Mouse (Mus musculus) stomach, embryonic 16.5 days (tissue): ENCODE results near the gene Gm15557. TPM values are rescaled to one million over a fixed set of nuclear protein-coding genes. Genes with fewer than 3 reads are reported as not detected.
A peak's percentile ranks its signal among the peaks of the same experiment; 100 is the strongest.

ENCODE experiments used
- ATAC-seq: fragments of 200-750 bp; cut with Nextera tagmentation; 2 replicates; pipeline ENCODE4 v1.8.0; 2017; ENCODE audit warnings: moderate number of reproducible peaks, moderate TSS enrichment; ENCODE audit not compliant: insufficient read depth, low FRiP score
- H3K27ac ChIP-seq: fragments of 300-500 bp; sonication (generic); 2 replicates; pipeline ENCODE4 v1.5.1; 2014; ENCODE audit warnings: low read length
- H3K27me3 ChIP-seq: fragments of 300-500 bp; sonication (generic); 2 replicates; pipeline ENCODE4 v1.6.1; 2014; ENCODE audit warnings: low read length, control low read depth, mixed read lengths; ENCODE audit not compliant: control insufficient read depth, insufficient read depth
- H3K36me3 ChIP-seq: fragments of 300-500 bp; sonication (generic); 2 replicates; pipeline ENCODE4 v1.6.1; 2014; ENCODE audit warnings: low read length; ENCODE audit not compliant: control insufficient read depth, insufficient read depth
- H3K4me1 ChIP-seq: fragments of 300-500 bp; sonication (generic); 2 replicates; pipeline ENCODE4 v1.6.1; 2014; ENCODE audit warnings: low read length, control low read depth, mixed read lengths; ENCODE audit not compliant: control insufficient read depth, insufficient read depth
- H3K4me2 ChIP-seq: fragments of 300-500 bp; sonication (generic); 2 replicates; pipeline ENCODE4 v1.6.1; 2014; ENCODE audit warnings: low read depth, low read length, mixed read lengths
- H3K4me3 ChIP-seq: fragments of 300-500 bp; sonication (generic); replicated peaks from 2 replicates; pipeline ENCODE4 v1.5.1; 2014; ENCODE audit warnings: mild to moderate bottlenecking, low read length
- H3K9ac ChIP-seq: fragments of 300-500 bp; sonication (generic); 2 replicates; pipeline ENCODE4 v1.6.1; 2014; ENCODE audit warnings: low read length
- H3K9me3 ChIP-seq: fragments of 300-500 bp; sonication (generic); replicated peaks from 2 replicates; pipeline ENCODE4 v1.6.1; 2016; ENCODE audit warnings: low read length, control low read depth; ENCODE audit not compliant: control insufficient read depth
- WGBS: fragments of 180-500 bp; shearing (Covaris S2); extraction: QIAGEN DNeasy Blood & Tissue Kit; methylation state at CpG from one replicate; pipeline ENCODE4 v1.1.7; 2014; 5-methylcytosine and 5-hydroxymethylcytosine counted together
- polyA plus RNA-seq: library from polyadenylated mRNA; unstranded; fragments of >200 nt; fragmentation: Nextera tagmentation; extraction: Ambion mirVana; gene quantifications from 2 replicates; pipeline ENCODE4 v1.2.1, GENCODE M21; 2015

The Gm15557 gene
- polyA plus RNA-seq, 1 experiment from 2014 or later, result not detected

DNA sequence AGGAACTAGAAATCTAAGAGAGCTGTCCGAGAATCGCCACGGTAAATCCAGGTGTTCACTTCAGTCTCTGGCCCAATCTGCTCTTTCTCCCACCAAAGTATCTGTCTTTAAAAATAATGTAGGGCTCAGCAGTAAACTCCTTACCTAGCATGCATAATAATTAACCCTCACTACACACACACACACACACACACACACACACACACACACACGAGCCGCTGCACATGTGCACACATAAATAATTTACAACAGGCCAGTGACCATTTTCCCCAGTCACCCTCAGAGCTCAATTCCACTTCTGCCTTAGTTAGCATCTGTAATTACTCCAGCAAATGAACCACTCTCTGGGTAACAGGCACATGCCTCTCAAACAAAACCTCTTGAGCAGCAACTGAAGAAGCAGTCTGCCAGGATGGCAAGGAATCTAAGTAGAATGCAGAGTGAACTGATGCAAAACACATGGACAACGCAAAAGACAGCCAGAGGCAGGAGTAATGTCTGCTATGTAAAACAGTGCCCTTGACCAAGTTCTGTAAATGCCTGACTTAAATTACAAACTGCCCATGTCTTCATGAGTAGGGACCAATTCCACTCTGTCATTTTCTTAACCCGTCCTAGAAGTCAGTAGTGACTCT is 11.7 kb upstream of the Gm15557 start:
- Histone ChIP-seq H3K4me3 (peak overlapping the region; percentile 73), H3K36me3 (no peaks in the 10 kb centered on the region), H3K9ac (peak overlapping the region; percentile 82; the same call in 1 of the 2 replicates), H3K4me1 (peaks cover 12% of the 10 kb centered on the region), H3K27ac (peak overlapping the region; percentile 94), H3K4me2 (peak overlapping the region; percentile 88), H3K27me3 (no peaks in the 10 kb centered on the region), H3K9me3 (no peaks in the 10 kb centered on the region)
- WGBS, result 66% methylated on average over 7 of the region's 7 CpGs
- no peak for ATAC-seq

DNA sequence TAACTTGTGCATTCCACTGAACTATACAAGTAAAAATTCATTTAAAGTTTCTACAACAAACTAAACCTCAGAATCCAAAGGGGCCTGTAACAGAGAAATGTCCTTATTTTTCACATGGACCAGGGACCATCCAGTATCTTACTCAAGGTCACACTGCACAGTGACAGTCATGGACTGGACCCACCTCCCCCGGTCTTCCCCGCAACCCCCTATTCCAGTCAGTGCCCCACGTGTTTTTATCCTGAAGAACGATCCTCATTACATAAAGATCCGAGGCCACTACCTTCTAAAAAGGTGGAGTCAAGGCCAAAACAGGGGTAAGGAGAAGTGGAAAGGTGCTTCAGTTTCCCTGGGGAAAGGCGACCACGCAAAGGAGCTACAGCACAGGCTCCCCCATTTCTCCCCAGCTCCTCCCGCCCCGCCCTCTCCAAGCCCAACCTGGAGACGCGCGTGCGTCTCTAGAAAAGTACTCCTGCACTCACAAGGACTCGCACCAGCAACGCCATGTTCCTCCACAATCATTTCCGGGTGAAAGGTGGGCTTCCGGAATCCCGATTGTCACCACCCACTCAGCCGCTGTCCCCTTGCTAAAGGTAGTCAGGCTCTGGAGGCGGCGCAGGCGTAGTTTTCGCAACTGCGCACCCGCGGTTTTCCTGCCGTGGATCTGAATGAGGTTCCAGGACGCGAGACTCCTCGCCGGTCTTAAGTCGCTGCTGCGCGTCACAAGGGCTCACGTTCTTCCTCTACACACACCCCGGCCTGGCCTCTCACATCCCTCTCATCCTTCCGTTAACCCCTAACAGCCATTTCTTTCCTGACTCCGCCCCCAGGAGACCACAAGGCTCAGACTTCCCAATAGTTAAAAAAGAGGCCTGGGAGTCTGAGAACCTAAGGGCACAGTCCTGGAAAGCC is 10.7 kb upstream of the Gm15557 start, which contains the start of gene Uqcc1:
TSS of gene Uqcc1 (minus strand) at position 780 of the 912 bp plus-strand sequence.
- under 1% methylated on average over 38 of the region's 38 CpGs for WGBS
- ATAC-seq, result peak; percentile 94
- Histone ChIP-seq H3K9ac (peak within 1 kb of the TSS; percentile 82), H3K4me2 (peak within 1 kb of the TSS; percentile 88), H3K4me3 (peak within 1 kb of the TSS; percentile 73), H3K27me3 (no peaks in the 10 kb centered on the region), H3K36me3 (no peaks in the 10 kb centered on the region), H3K9me3 (no peaks in the 10 kb centered on the region), H3K4me1 (peaks cover 12% of the 10 kb centered on the region), H3K27ac (peak within 1 kb of the TSS; percentile 94)

DNA sequence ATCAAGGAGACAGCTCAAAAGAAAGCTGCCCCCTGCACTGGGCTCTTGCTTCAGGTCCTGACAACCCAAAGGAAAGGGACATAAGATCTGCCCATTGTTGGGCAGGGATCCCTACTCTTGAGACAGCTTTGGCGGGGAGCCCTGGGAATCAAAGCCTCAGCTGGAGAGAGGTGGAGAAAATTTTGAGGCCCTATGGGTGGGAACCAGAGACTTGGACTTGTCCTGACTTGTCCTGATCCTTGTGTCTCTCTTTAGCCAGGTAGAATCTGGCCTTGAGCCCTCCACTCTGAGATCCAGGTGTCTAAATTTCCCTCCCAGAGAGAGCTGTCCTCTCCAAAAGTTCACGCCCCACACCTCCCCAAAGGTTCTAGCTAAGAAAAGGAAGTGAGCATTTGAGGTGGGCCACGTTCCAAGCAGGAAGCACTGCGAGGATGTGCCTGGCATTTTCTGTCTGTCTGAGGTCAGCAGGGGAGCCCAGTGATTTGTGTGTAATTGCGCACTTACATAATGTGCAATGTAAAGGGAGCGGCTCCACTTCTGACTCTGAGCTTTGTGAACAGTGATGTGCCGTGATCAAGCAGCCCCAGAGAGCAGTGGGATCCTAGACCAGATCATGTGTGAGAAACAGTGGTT is 515 bp upstream of the Gm15557 start:
- H3K36me3 ChIP-seq, result no peaks in the 10 kb centered on the region
- H3K27ac ChIP-seq, result no peak overlapping the region
- H3K27me3 ChIP-seq, result no peaks in the 10 kb centered on the region
- ATAC-seq, result no peak
- no peak overlapping the region for H3K9ac ChIP-seq
- no peaks in the 10 kb centered on the region for H3K9me3 ChIP-seq
- peaks cover 10% of the 10 kb centered on the region for H3K4me1 ChIP-seq
- H3K4me2 ChIP-seq, result no peak overlapping the region
- no peak overlapping the region for H3K4me3 ChIP-seq
- 62% methylated on average over 7 of the region's 7 CpGs for WGBS

DNA sequence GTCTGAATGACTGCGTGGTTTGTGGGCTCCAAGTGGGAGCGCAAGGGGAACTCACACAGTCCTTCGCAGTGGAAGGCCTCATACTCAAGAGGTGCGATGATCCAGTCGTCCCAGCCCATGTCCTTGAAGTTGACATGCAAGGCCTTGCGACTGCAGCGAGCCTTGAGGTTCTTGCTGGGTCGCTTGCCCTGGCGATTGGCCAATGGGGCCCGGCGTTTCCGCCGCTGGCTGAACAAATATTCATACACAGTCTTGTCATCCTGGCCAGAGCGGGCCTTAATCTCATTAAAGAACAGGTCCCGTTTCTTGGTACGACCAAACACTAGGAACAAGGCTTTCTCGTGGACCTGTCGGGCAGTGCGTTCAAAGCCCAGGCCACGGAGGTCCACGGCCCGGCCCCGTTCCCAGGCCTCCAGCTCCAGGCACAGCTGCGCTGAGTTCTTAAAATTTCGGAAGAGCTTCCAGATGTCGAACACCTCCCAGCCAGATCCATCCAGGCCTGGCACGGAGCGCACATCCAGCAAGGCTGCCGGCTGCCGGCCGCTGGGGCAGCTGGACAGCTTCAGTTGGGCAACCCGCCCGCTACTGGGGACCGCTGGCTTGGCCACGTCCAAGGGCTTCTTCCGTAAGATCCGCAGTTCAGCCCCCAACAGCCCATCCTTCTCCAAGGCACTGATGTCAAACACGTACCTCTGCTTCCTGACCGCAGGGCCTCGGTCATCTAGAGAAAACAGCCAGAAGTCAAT is 1.3 kb downstream of the Gm15557 start:
- Histone ChIP-seq H3K4me1 (peaks cover 10% of the 10 kb centered on the region), H3K9me3 (no peaks in the 10 kb centered on the region), H3K4me2 (no peak overlapping the region), H3K27ac (no peak overlapping the region), H3K4me3 (no peak overlapping the region), H3K36me3 (no peaks in the 10 kb centered on the region), H3K9ac (no peak overlapping the region), H3K27me3 (no peaks in the 10 kb centered on the region)
- WGBS, result 74% methylated on average over 40 of the region's 40 CpGs
- no peak for ATAC-seq

DNA sequence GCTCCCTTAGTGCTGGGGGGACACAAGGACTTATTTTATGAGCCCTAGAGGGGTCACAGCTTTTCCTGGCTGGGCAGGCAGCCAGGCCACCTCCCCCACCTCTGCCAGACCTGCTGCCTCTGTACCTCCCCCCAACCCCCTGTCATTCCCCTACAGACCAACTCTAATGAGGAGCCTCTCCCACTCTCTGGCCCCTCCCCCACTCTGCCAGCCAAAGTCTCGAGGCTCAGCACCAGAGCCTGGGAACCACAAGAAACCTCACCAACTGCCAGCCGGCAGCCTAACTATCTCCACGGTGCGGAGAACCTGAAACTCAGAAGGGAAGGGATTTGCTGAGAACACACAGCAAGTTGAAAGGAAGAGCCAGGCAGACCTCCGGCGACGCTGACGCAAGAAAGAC is 2.9 kb downstream of the Gm15557 start:
- no peak overlapping the region for H3K27ac ChIP-seq
- H3K9me3 ChIP-seq, result no peaks in the 10 kb centered on the region
- no peaks in the 10 kb centered on the region for H3K27me3 ChIP-seq
- H3K4me1 ChIP-seq, result peaks cover 10% of the 10 kb centered on the region
- no peak for ATAC-seq
- H3K4me2 ChIP-seq, result peak overlapping the region; percentile 2; the same call in 1 of the 2 replicates
- 6% methylated on average over 8 of the region's 8 CpGs for WGBS
- no peaks in the 10 kb centered on the region for H3K36me3 ChIP-seq
- peak overlapping the region; percentile 56; the same call in 1 of the 2 replicates for H3K9ac ChIP-seq
- H3K4me3 ChIP-seq, result no peak overlapping the region

DNA sequence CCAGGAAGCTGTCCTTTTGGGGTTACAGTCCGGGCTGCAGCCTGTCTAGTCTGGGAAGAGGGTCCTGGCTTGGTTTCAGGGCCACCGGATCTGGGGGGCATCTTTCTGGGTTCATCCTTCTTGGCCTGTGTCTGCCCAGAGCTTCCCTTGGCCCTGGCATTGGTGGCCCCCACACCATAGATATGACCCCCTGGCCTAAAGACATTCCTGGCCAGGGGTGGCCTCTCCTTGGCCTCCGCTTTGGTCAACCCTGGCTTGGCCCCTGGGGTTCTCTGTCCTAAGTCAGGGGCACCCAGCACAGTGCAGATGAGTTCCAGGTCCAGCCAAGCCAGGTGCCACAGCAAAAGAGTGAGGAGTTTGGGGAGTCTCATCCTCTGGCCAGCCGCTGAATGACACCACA is 4.2 kb downstream of the Gm15557 start:
- no peaks in the 10 kb centered on the region for H3K9me3 ChIP-seq
- no peak overlapping the region for H3K9ac ChIP-seq
- ATAC-seq, result no peak
- no peak overlapping the region for H3K4me2 ChIP-seq
- H3K36me3 ChIP-seq, result no peaks in the 10 kb centered on the region
- no peak overlapping the region for H3K27ac ChIP-seq
- peaks cover 10% of the 10 kb centered on the region for H3K4me1 ChIP-seq
- 79% methylated on average over 4 of the region's 4 CpGs for WGBS
- H3K4me3 ChIP-seq, result no peak overlapping the region
- H3K27me3 ChIP-seq, result no peaks in the 10 kb centered on the region

DNA sequence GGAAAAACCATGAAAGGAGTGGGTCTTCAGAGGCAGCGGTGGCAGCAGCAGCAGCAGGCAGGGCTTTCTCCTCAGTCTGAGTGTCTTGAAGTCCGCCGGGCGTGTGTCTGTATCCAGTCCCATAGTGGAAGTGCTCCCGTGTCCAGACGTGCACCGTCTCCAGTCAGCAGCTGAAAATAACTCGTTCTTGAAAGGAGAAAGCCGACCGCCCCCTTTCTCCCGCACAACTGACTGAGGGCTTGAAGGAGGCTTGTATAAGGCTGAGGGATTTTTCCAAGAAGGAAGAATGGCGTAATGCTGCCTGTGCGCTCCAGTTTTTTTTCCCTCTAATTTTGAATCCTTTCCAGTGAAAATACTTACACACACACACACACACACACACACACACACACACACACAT is 4.6 kb downstream of the Gm15557 start, which contains the start of gene Gdf5:
TSS of gene Gdf5 (minus strand) at position 244 of the 400 bp plus-strand sequence.
- H3K9me3 ChIP-seq, result no peaks in the 10 kb centered on the region
- H3K4me3 ChIP-seq, result no peak within 1 kb of the TSS
- H3K27me3 ChIP-seq, result no peaks in the 10 kb centered on the region
- ATAC-seq, result peak; percentile 31; the same call in 1 of the 2 replicates
- no peak within 1 kb of the TSS for H3K4me2 ChIP-seq
- H3K4me1 ChIP-seq, result peaks cover 10% of the 10 kb centered on the region
- WGBS, result 36% methylated on average over 13 of the region's 13 CpGs
- H3K36me3 ChIP-seq, result no peaks in the 10 kb centered on the region
- H3K9ac ChIP-seq, result 0 out of 2 replicates have a peak within 1 kb of the TSS, but pooled peaks have one; percentile 24
- no peak within 1 kb of the TSS for H3K27ac ChIP-seq

DNA sequence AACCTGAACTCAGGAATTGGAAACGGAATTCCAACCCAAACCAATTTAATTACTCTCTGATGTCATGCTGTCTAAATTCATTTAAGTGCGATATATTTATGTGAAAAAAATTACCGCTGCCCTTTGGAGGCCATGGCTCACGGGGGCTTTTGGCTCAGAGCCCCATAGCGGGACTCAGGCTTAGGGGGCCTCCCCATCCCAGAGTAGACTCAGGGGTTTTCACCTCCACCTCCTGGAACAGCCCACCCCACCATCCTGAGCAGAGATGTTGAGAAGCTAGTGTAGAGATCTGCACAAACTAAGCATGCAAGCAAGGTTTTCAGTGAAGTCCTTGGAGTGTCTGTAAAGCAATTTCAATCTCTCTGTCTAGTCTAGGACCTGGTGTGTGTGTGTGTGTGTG is 5.1 kb downstream of the Gm15557 start:
- Histone ChIP-seq H3K9me3 (no peaks in the 10 kb centered on the region), H3K4me3 (no peak overlapping the region), H3K27me3 (no peaks in the 10 kb centered on the region), H3K4me2 (no peak overlapping the region), H3K9ac (0 out of 2 replicates have a peak overlapping the region, but pooled peaks have one; percentile 24), H3K36me3 (no peaks in the 10 kb centered on the region), H3K27ac (no peak overlapping the region), H3K4me1 (peaks cover 10% of the 10 kb centered on the region)
- whole genome bisulfite sequencing, result 50% methylated on average over 5 of the region's 5 CpGs
- ATAC-seq, result no peak
